15 mouse cellular contexts compared by ENCODE assay signal in genomic region chr5:21931151-21931550, GRCm38 (mm10).
"Had no signal": no experiment of that assay in that cellular context is flagged by ENCODE, and none has a peak within 500 bp of the region (broad histone marks: within the 10 kb centered on the region; RNA-seq: fewer than 3 reads in every experiment).

No protein-coding gene starts in this region.

- DNase-seq: kidney, adult 11 months; kidney, adult 9 months; kidney, postnatal 36 days; layer of hippocampus, adult 9-11 months; layer of hippocampus, postnatal 36 days; lung, embryonic 14.5 days; lung, postnatal 10 days; lung, postnatal 4 days; midbrain, embryonic 14.5 days; thymus, adult 2 months; thymus, postnatal 4 days had no signal

- H3K27me3 ChIP-seq: limb, embryonic 15.5 days; liver, embryonic 12.5 days had no signal

- H3K4me2 ChIP-seq: limb, embryonic 15.5 days; liver, embryonic 12.5 days; lung, embryonic 14.5 days had no signal

- H3K36me3 ChIP-seq: limb, embryonic 15.5 days had no signal

- H3K27ac ChIP-seq: kidney, postnatal 0 days; limb, embryonic 15.5 days; liver, embryonic 12.5 days had no signal

- H3K4me3 ChIP-seq: limb, embryonic 15.5 days; liver, embryonic 12.5 days; myocyte had no signal

- H3K9ac ChIP-seq: limb, embryonic 15.5 days; liver, embryonic 12.5 days; lung, embryonic 14.5 days had no signal

- ATAC-seq: liver, embryonic 12.5 days had no signal

- H3K4me1 ChIP-seq: liver, embryonic 12.5 days had no signal

- H3K9me3 ChIP-seq: limb, embryonic 15.5 days; liver, embryonic 12.5 days had no signal
